Mouse (Mus musculus) cerebellum, adult 11 months (tissue): ENCODE results near the gene Setd2.

Experiments
- DNase-seq: peaks from one replicate; pipeline ENCODE4 v3.0.0; 2022

Gene Setd2

GRCm38 (mm10) chr9:110623416-110624195 lies 91.2 kb downstream of the Setd2 start:
- no peak for DNase-seq

GRCm38 (mm10) chr9:110624361-110625166 lies 92.2 kb downstream of the Setd2 start, which contains the start of gene Nradd:
Gene Nradd, minus strand, starts transcription at chr9:110624452.
- DNase-seq, result peak; percentile 87

GRCm38 (mm10) chr9:110625350-110625908 lies 93.0 kb downstream of the Setd2 start:
- no peak for DNase-seq

GRCm38 (mm10) chr9:110630171-110630570 lies 97.8 kb downstream of the Setd2 start:
- DNase-seq, result no peak

- DNase-seq, result no peak
These were observed 98.8 kb downstream of the Setd2 start for GRCm38 (mm10) chr9:110631191-110631590.

GRCm38 (mm10) chr9:110631651-110632275 lies 99.4 kb downstream of the Setd2 start:
- DNase-seq, result no peak

- no peak for DNase-seq
These were observed 100.3 kb downstream of the Setd2 start for GRCm38 (mm10) chr9:110632671-110633070.

GRCm38 (mm10) chr9:110633882-110634281 lies 101.5 kb downstream of the Setd2 start:
- no peak for DNase-seq

- DNase-seq, result peak; percentile 84
These were observed 102.8 kb downstream of the Setd2 start for GRCm38 (mm10) chr9:110635225-110635624.

GRCm38 (mm10) chr9:110638611-110639021 lies 106.2 kb downstream of the Setd2 start:
- DNase-seq, result peak; percentile 57

- no peak for DNase-seq
These were observed 108.6 kb downstream of the Setd2 start for GRCm38 (mm10) chr9:110641006-110641405.

GRCm38 (mm10) chr9:110642812-110643524 lies 110.6 kb downstream of the Setd2 start:
- no peak for DNase-seq

GRCm38 (mm10) chr9:110643787-110644186 lies 111.4 kb downstream of the Setd2 start:
- DNase-seq, result no peak

GRCm38 (mm10) chr9:110644295-110644694 lies 111.9 kb downstream of the Setd2 start:
- DNase-seq, result no peak

GRCm38 (mm10) chr9:110645219-110645618 lies 112.8 kb downstream of the Setd2 start:
- no peak for DNase-seq

- no peak for DNase-seq
These were observed 117.4 kb downstream of the Setd2 start for GRCm38 (mm10) chr9:110649775-110650174.

GRCm38 (mm10) chr9:110651931-110652722 lies 119.7 kb downstream of the Setd2 start:
- no peak for DNase-seq

GRCm38 (mm10) chr9:110652963-110653654 lies 120.7 kb downstream of the Setd2 start:
- DNase-seq, result no peak

- DNase-seq, result peak; percentile 85
These were observed 121.5 kb downstream of the Setd2 start, which contains the start of gene Nbeal2 for GRCm38 (mm10) chr9:110653655-110654461. Gene Nbeal2, minus strand, starts transcription at chr9:110654161.
